Mouse (Mus musculus) megakaryocyte, adult 5-6 weeks (primary cell): ENCODE results near the gene Kif1c. TPM values are rescaled to one million over a fixed set of nuclear protein-coding genes. Genes with fewer than 3 reads are reported as not detected.

ENCODE experiments used
- total RNA-seq, 2 experiments: library from RNA; stranded (forward) in 1 of 2; stranded (reverse) in 1 of 2; fragments of 153-499, 151-499 nt in 1 of 2; fragments of 221-1000, 200-1000 nt in 1 of 2; gene quantifications; 2 replicates each; pipeline versions ENCODE4 v1.2.3 to v1.2.4; 2015 to 2017

The Kif1c gene
- total RNA-seq, 2 experiments from 2014 or later: 6.7 to 17.4 TPM

Other genes starting within 250 kb of the Kif1c start
- 42.2 and 64.0 TPM in 2 replicates for gene Med11, start 248.6 kb upstream of the Kif1c start, total RNA-seq (2015)
- gene Med11, start 248.6 kb upstream of the Kif1c start, total RNA-seq (2017): 47.8 and 55.3 TPM in 2 replicates
- 0.13 TPM in 1 of 2 replicates, not detected in the other for gene Zmynd15, start 241.1 kb upstream of the Kif1c start, total RNA-seq (2015)
- 0.04 TPM in 1 of 2 replicates, not detected in the other for gene Zmynd15, start 241.1 kb upstream of the Kif1c start, total RNA-seq (2017)
- 0.84 and 1.9 TPM in 2 replicates for gene Cxcl16, start 240.6 kb upstream of the Kif1c start, total RNA-seq (2015)
- gene Cxcl16, start 240.6 kb upstream of the Kif1c start, total RNA-seq (2017): 1.2 and 1.7 TPM in 2 replicates
- gene Tm4sf5, start 195.3 kb upstream of the Kif1c start, total RNA-seq (2015): not detected in 2 replicates
- gene Tm4sf5, start 195.3 kb upstream of the Kif1c start, total RNA-seq (2017): not detected in 2 replicates
- gene Vmo1, start 185.9 kb upstream of the Kif1c start, total RNA-seq (2015): not detected in 2 replicates
- not detected in 2 replicates for gene Vmo1, start 185.9 kb upstream of the Kif1c start, total RNA-seq (2017)
- gene Gltpd2, start 181.4 kb upstream of the Kif1c start, total RNA-seq (2015): not detected in 2 replicates
- not detected in 2 replicates for gene Gltpd2, start 181.4 kb upstream of the Kif1c start, total RNA-seq (2017)
- gene Psmb6, start 175.2 kb upstream of the Kif1c start, total RNA-seq (2015): 112 and 144 TPM in 2 replicates
- gene Psmb6, start 175.2 kb upstream of the Kif1c start, total RNA-seq (2017): 182 and 211 TPM in 2 replicates
- gene Gm40193, start 167.6 kb upstream of the Kif1c start, total RNA-seq (2015): not detected in 2 replicates
- not detected in 2 replicates for gene Gm40193, start 167.6 kb upstream of the Kif1c start, total RNA-seq (2017)
- gene Pld2, start 160.5 kb upstream of the Kif1c start, total RNA-seq (2015): 6.3 and 6.5 TPM in 2 replicates
- 7.3 and 11.1 TPM in 2 replicates for gene Pld2, start 160.5 kb upstream of the Kif1c start, total RNA-seq (2017)
- gene Mink1, start 137.7 kb upstream of the Kif1c start, total RNA-seq (2015): 20.6 and 21.3 TPM in 2 replicates
- 12.7 and 17.5 TPM in 2 replicates for gene Mink1, start 137.7 kb upstream of the Kif1c start, total RNA-seq (2017)
- not detected in 2 replicates for gene 4930544D05Rik, start 84.7 kb upstream of the Kif1c start, total RNA-seq (2015)
- not detected in 2 replicates for gene 4930544D05Rik, start 84.7 kb upstream of the Kif1c start, total RNA-seq (2017)
- gene Chrne, start 81.3 kb upstream of the Kif1c start, total RNA-seq (2015): 0.36 TPM in 1 of 2 replicates, not detected in the other
- gene Chrne, start 81.3 kb upstream of the Kif1c start, total RNA-seq (2017): 0.41 and 1.2 TPM in 2 replicates
- 0.20 and 0.23 TPM in 2 replicates for gene Gp1ba, start 61.4 kb upstream of the Kif1c start, total RNA-seq (2015)
- 0.04 TPM in 1 of 2 replicates, not detected in the other for gene Gp1ba, start 61.4 kb upstream of the Kif1c start, total RNA-seq (2017)
- 75.6 and 82.1 TPM in 2 replicates for gene Rnf167, start 53.3 kb upstream of the Kif1c start, total RNA-seq (2015)
- 57.4 and 60.0 TPM in 2 replicates for gene Rnf167, start 53.3 kb upstream of the Kif1c start, total RNA-seq (2017)
- 78.9 and 93.0 TPM in 2 replicates for gene Slc25a11, start 53.1 kb upstream of the Kif1c start, total RNA-seq (2015)
- gene Slc25a11, start 53.1 kb upstream of the Kif1c start, total RNA-seq (2017): 63.4 and 66.1 TPM in 2 replicates
- 1,800 and 1,907 TPM in 2 replicates for gene Pfn1, start 45.9 kb upstream of the Kif1c start, total RNA-seq (2015)
- gene Pfn1, start 45.9 kb upstream of the Kif1c start, total RNA-seq (2017): 869 and 896 TPM in 2 replicates
- gene Eno3, start 43.3 kb upstream of the Kif1c start, total RNA-seq (2015): 6.3 and 7.8 TPM in 2 replicates
- 5.9 and 8.2 TPM in 2 replicates for gene Eno3, start 43.3 kb upstream of the Kif1c start, total RNA-seq (2017)
- 78.5 and 83.3 TPM in 2 replicates for gene Spag7, start 31.1 kb upstream of the Kif1c start, total RNA-seq (2015)
- 67.0 and 83.5 TPM in 2 replicates for gene Spag7, start 31.1 kb upstream of the Kif1c start, total RNA-seq (2017)
- 24.5 and 27.0 TPM in 2 replicates for gene Camta2, start 12.4 kb upstream of the Kif1c start, total RNA-seq (2015)
- gene Camta2, start 12.4 kb upstream of the Kif1c start, total RNA-seq (2017): 6.4 and 12.5 TPM in 2 replicates
- not detected in 2 replicates for gene Inca1, start 393 bp upstream of the Kif1c start, total RNA-seq (2015)
- gene Inca1, start 393 bp upstream of the Kif1c start, total RNA-seq (2017): 0.57 TPM in 1 of 2 replicates, not detected in the other
- gene Zfp3, start 63.7 kb downstream of the Kif1c start, total RNA-seq (2015): 1.9 and 4.8 TPM in 2 replicates
- 2.1 and 2.8 TPM in 2 replicates for gene Zfp3, start 63.7 kb downstream of the Kif1c start, total RNA-seq (2017)
- 0.65 and 2.3 TPM in 2 replicates for gene Scimp, start 112.0 kb downstream of the Kif1c start, total RNA-seq (2015)
- 2.6 and 3.3 TPM in 2 replicates for gene Scimp, start 112.0 kb downstream of the Kif1c start, total RNA-seq (2017)
- gene Rabep1, start 144.2 kb downstream of the Kif1c start, total RNA-seq (2015): 18.6 and 18.9 TPM in 2 replicates
- 47.8 and 55.9 TPM in 2 replicates for gene Rabep1, start 144.2 kb downstream of the Kif1c start, total RNA-seq (2017)